Mouse (Mus musculus) thymus, adult 2 months (tissue): ENCODE measurements around the gene Mpo.

Experiments used
- CTCF ChIP-seq: fragments of 200-500 bp; IDR thresholded peaks from 2 replicates; pipeline ENCODE4 v1.5.1; 2012; ENCODE audit warnings: mild to moderate bottlenecking, control low read depth, low read length, moderate library complexity, borderline replicate concordance; ENCODE audit not compliant: control insufficient read depth, poor library complexity, insufficient read depth; ENCODE audit errors: extremely low read depth
- POLR2A ChIP-seq: fragments of 200-500 bp; IDR thresholded peaks from 2 replicates; pipeline ENCODE4 v1.6.1; 2012; ENCODE audit warnings: mild to moderate bottlenecking, low read length, control low read depth, moderate library complexity; ENCODE audit not compliant: control insufficient read depth, poor library complexity, insufficient read depth; ENCODE audit errors: extremely low read depth

DNA sequence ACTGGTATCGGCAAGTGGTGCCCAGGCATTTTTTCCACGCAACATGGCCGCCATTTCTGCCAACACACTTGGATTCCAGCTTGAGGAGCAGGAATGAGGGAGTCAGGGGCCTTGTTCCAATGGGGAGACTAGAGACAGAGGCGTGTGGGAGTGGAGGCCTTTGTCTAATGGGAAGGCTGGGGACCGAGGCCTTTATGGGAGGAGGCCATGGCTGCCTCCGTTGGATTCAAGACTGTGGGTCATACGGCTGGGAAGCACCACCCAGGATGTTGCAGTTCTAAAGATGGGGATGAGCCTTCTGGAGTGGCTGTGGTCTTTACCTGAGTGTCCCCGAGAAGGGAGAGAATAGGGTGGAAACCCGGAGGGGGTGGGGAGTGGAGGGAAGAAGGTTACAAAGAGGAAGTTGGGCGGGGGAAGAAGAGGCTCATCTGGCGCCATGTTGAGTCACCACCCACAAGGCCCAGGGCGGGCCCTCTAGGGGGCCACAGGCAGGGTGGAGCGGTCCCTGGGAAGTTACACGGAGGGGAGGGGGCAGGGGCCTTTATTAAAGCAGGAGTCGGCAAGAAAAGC is 37.0 kb upstream of the Mpo start:
- no peak for TF ChIP-seq CTCF
- TF ChIP-seq POLR2A, result 0 out of 2 replicates have a peak, but pooled peaks have one; percentile 39
